Mouse (Mus musculus) CH12.LX (cell line): Measurements from ENCODE around the gene Ulk4.

ENCODE experiments used
- CTCF ChIP-seq, 2 experiments: IDR thresholded peaks in 1 of 2; conservative IDR thresholded peaks in 1 of 2; 2 replicates each; pipeline ENCODE4 v1.5.1; 2011 to 2012; ENCODE audit warnings: low read depth in 2 of 2, low read length in 2 of 2, improper control_type of control experiment in 1 of 2, inconsistent platforms in 1 of 2, mild to moderate bottlenecking in 1 of 2, moderate library complexity in 1 of 2
- E2F4 ChIP-seq: IDR thresholded peaks from 2 replicates; pipeline ENCODE4 v1.6.1; 2011; ENCODE audit warnings: low read depth, low read length, improper control_type of control experiment; ENCODE audit not compliant: insufficient replicate concordance
- EP300 ChIP-seq: IDR thresholded peaks from 2 replicates; pipeline ENCODE4 v1.6.1; 2011; ENCODE audit warnings: low read length, improper control_type of control experiment
- ETS1 ChIP-seq: conservative IDR thresholded peaks from 2 replicates; pipeline ENCODE4 v1.6.1; 2012; ENCODE audit warnings: low read depth, mild to moderate bottlenecking, inconsistent platforms, low read length, improper control_type of control experiment, moderate library complexity
- GABPA ChIP-seq: IDR thresholded peaks from 2 replicates; pipeline ENCODE4 v1.6.1; 2012; ENCODE audit warnings: low read depth, low read length, improper control_type of control experiment, inconsistent platforms; ENCODE audit not compliant: insufficient replicate concordance
- HCFC1 ChIP-seq: IDR thresholded peaks from 2 replicates; pipeline ENCODE4 v1.6.1; 2012; ENCODE audit warnings: low read depth, mild to moderate bottlenecking, inconsistent platforms, low read length, improper control_type of control experiment
- MAZ ChIP-seq: IDR thresholded peaks from 2 replicates; pipeline ENCODE4 v1.6.1; 2012; ENCODE audit warnings: low read depth, mild to moderate bottlenecking, inconsistent platforms, low read length, improper control_type of control experiment, moderate library complexity
- NELFE ChIP-seq: IDR thresholded peaks from 2 replicates; pipeline ENCODE4 v1.6.1; 2011; ENCODE audit warnings: low read depth, low read length, improper control_type of control experiment
- POLR2A ChIP-seq: IDR thresholded peaks from 2 replicates; pipeline ENCODE4 v1.6.1; 2011; ENCODE audit warnings: low read depth, mild to moderate bottlenecking, improper control_type of control experiment, low read length
- RCOR1 ChIP-seq: conservative IDR thresholded peaks from 2 replicates; pipeline ENCODE4 v1.6.1; 2012; ENCODE audit warnings: low read depth, mild to moderate bottlenecking, inconsistent platforms, low read length, improper control_type of control experiment
- TBP ChIP-seq: conservative IDR thresholded peaks from 2 replicates; pipeline ENCODE4 v1.6.1; 2011; ENCODE audit warnings: low read depth, low read length, improper control_type of control experiment
- TCF12 ChIP-seq: IDR thresholded peaks from 2 replicates; pipeline ENCODE4 v1.6.1; 2014; ENCODE audit warnings: low read depth, mild to moderate bottlenecking, inconsistent platforms, low read length, improper control_type of control experiment
- ZC3H11A ChIP-seq: IDR thresholded peaks from 2 replicates; pipeline ENCODE4 v1.6.1; 2012; ENCODE audit warnings: low read depth, mild to moderate bottlenecking, inconsistent platforms, low read length, improper control_type of control experiment
- ZNF384 ChIP-seq: IDR thresholded peaks from 2 replicates; pipeline ENCODE4 v1.6.1; 2012; ENCODE audit warnings: low read depth, low read length, improper control_type of control experiment, inconsistent platforms

DNA sequence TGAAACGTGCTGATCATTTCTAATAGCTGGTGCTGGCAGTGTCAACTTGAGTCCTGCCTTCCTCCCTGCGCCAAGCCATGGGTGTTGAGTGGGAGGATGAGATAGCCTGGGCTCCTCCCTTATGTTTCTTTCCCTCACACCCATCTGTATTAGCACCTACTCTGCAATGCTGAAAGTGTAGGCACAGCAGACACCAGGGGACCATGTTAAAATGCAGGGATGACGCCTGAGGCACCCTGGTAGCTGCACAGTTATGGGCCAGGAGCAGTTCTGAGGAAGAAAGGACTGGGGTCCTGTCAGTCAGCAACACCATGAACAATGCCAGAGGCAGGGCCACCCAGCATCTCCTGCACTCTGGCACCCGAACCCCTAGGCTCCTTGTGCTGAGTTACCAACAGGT lies 243.4 kb downstream of the Ulk4 start:
- TF ChIP-seq CTCF (conservative IDR thresholded peaks at IDR 0.05 in 1 of 2, IDR thresholded peaks at IDR 0.05 in 1 of 2; ENCODE audit: low read depth in 2 of 2, low read length in 2 of 2) (no peak), HCFC1 (no peak), ZNF384 (no peak), TCF12 (no peak), GABPA (no peak), MAZ (no peak), NELFE (no peak), TBP (no peak), ZC3H11A (no peak), ETS1 (no peak), EP300 (no peak), E2F4 (no peak), RCOR1 (no peak), POLR2A (no peak)
